Mouse (Mus musculus) adrenal gland, adult (tissue): ENCODE data around the gene Desi2.
"Not testable (repeated sequence)": the region's sequence is repeated elsewhere in the genome, so short reads cannot be mapped to it uniquely, and the experiment has no call there.

Source experiments
- DNase-seq, 2 experiments: peaks; one replicate each; pipeline ENCODE4 v3.0.0; 2022 to 2023; ENCODE audit warnings: low spot score in 1 of 2; ENCODE audit not compliant: inconsistent age in 2 of 2

Gene Desi2

DNA sequence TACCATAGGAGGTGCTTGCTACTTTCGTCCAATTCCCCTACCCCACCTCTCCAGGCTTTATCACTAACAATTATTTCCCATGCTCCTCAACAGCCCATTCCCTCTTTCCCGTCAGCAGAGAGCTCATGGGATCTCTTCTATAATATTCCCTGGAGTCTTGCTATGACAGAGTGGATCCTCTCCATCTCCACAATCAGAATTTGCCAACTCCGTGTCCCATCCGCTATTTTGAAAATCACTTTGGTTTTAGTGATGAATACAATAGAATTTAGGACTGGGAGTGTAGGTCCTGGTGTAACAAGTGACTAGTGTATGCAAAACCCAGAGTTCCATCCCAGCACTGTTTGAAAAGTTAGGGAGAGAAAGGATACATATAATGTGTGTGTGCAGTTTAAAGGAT, 69.1 kb downstream of the Desi2 start:
- no peak for DNase-seq

DNA sequence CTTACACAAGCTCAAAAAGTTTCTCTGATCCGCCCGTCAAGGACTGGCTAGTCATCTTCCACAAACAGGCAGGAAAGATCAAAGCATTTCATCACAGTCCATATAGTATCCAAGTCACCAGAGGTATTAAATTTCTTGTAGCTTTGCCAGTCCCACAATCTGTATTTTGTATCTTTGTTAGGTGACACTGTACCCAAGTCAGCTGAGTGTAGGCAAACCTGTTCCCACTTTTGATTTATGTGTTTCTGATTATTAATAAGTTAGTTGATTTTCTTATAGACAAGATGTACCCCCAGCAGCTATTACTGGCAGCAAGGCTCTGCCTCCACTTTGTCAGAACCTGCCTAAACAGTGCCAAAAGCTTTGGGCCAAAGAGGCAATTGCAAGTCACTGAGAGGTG, 71.6 kb downstream of the Desi2 start:
- no peak for DNase-seq

GRCm38 (mm10) chr1:178265381-178265780, 78.2 kb downstream of the Desi2 start:
- not testable (repeated sequence) for DNase-seq

DNA sequence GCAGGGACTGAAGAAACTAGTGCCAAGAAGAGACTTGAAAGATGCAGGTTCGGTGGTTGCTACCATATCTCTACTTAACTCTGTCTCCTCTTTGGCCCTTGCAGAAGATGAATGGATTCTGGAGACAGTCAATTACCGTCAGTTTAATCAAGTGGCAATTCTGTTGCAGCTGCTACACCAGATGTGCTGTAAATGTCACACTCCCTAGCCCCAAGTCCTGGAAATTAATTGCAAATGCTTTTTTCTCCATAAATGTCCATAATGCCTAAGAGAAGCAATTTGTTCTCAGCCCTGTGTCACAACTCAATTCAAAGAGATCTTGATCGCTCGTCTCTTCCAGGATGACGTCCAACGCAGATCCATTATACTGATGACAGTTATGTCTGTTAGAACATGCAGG, 83.4 kb downstream of the Desi2 start:
- no peak for DNase-seq

DNA sequence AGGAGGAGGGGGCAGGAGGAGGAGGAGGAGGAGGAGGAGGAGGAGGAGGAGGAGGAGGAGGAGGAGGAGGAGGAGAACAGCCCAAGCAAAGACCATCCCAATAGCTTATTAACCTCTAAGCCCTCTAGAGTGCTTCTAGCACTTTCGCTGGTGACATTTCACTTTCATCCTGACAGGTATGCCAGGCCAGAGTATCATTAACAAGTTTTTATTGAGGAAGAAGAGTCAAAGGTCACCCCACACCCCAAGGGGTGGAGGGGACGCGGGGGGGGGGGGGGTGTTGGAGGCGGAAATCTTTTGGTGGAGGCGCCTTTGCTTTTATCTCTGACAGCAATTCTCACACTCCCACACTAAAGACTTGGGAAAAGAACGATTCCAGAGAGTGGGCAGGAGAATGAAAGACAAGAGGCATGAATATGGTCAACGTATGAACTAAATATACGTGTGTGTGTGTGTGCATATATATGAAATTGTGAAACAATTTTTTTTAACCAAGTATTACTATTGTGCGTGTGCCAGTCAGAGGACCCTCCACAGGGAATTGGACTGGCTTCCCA, 88.0 kb downstream of the Desi2 start:
- no peak for DNase-seq

DNA sequence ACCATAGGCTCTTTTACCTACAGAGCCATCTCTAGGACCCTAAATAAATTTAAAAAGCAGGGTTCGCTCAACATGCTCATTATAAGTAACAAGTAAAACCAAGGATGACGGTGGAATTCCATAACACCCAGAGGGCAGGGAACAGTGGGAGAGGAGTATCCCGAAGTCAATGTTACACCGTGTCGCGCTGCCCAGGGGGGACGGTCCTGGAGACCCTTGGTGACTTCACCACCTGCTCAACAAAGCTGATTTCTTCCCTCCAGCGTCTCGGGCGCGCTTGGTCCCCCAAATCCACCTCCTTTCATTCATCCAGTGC, 88.5 kb downstream of the Desi2 start:
- DNase-seq = no peak

DNA sequence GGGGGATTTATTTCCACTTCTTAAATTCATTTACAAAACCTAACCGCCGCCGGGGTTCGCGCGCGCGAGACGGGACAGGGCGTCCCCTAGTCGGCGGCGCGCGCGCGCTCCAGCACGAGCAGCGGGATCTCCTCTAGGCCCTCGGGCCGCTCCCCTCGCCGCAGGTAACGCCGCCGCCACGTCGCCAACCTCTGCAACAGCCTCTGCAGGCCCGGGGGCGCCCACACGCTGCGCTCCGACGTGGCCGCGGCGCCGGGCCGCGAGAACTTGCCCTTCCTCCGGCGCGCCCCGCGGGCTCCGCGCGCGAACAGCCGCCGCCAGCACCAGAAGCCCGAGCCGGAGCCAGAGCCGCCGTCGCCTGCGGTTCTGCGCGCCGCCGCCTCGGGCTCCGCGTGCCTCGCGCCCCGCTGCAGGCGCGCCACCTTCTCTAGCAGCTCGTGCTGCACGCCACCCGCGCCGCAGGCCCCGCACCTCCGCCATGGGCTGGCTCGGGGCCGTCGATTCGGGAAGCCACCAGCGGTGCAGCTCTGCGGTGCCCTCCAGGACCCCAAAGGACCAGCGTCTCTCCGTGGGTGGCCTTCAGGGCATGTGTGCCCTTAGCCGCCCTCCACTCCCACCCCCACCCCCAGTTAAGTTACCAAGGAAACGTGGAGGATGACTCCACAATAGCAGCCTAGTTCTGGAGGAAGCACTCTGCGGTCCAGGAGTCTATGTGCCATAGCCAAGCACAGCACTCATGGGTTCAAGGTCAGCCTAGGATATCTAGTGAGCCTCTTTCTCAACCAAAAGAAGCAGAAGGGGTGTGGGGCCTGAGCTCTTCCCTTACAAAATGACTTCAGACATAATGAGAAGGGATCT, 89.1 kb downstream of the Desi2 start:
- DNase-seq = peak; percentile 63 to 86

GRCm38 (mm10) chr1:178283314-178283713, 96.1 kb downstream of the Desi2 start:
- not testable (repeated sequence) for DNase-seq

DNA sequence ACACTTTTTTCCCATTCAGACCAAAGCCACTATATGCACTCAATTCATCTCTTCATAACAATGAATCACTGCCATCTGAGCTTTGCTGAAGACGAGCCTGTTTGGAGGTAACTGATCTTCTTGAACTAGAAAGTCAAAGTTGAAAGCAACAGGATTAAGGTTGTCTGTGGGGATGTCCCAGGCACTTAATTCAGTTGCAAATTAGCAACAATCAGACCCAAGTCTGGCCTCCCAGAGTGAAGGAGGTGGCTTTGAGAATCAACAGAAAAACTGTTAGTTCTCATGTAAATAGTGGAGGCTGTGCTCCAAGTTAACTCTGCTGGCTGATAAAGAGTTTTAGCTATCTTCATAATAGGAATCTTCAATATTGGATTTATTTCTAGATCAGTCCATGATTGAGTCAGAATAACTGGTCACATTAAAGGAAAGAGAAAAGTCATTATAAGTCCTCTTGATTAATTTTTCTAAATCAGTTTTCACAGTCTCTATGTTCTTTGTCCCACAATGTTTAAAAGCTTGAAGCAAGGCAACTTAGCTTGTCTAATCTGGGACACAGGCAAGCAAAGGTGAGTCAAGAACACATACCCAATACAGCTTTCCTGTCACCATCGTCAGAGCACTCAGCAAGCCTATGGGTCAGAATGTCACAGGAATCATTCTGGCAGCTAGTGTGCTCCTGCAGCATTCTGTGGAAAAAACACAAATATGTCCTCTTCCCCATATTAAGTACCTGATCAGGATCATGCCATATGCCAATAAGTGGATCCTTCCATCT, 96.9 kb downstream of the Desi2 start:
- DNase-seq = no peak

- DNase-seq = no peak
Observed at GRCm38 (mm10) chr1:178287601-178288176, 100.5 kb downstream of the Desi2 start.

DNA sequence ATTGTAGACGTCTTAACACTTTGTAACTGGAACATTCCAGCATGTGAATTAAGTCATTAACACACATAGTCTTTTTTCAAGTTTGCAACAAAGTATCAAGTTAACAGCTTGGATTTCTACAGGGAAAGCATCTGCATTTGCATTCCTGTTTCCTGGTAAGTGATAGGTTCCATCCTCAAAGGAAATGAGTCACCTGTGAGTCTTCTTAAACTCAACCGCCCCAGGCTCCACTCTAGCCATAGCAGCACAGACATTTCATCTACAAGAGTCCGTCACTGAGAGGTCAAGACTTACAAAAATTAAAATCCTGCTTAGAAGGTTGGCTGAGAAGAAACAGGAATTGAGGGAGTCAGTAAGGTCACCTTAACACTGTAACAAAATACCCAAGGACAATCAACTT, 104.5 kb downstream of the Desi2 start:
- DNase-seq = no peak

DNA sequence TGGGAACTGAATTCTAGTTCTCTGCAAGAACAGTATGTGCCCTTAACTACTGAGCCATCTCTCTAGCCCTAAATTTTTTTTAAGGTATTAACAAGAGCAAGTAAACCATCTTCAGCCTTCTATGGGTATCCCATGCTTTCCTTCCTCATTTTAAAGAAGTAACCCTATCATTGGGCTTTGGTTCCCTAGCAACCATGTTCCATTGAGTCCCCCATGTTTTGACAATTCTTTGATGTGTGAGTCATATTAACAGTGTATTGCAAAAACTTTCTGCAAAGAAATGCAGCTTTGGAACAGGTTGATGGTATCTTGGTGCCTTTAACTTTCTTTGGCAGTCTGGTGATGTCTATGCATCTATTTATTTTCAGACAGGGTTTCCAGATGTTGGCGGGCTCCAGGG, 106.8 kb downstream of the Desi2 start:
- DNase-seq = no peak

- not testable (repeated sequence) for DNase-seq
Observed at GRCm38 (mm10) chr1:178301261-178301660, 114.0 kb downstream of the Desi2 start.

- peak; percentile 69 to 89 for DNase-seq
Observed at GRCm38 (mm10) chr1:178303425-178303824, 116.2 kb downstream of the Desi2 start.
